ENCODE assay signal across 8 mouse cellular contexts in the genomic region with DNA sequence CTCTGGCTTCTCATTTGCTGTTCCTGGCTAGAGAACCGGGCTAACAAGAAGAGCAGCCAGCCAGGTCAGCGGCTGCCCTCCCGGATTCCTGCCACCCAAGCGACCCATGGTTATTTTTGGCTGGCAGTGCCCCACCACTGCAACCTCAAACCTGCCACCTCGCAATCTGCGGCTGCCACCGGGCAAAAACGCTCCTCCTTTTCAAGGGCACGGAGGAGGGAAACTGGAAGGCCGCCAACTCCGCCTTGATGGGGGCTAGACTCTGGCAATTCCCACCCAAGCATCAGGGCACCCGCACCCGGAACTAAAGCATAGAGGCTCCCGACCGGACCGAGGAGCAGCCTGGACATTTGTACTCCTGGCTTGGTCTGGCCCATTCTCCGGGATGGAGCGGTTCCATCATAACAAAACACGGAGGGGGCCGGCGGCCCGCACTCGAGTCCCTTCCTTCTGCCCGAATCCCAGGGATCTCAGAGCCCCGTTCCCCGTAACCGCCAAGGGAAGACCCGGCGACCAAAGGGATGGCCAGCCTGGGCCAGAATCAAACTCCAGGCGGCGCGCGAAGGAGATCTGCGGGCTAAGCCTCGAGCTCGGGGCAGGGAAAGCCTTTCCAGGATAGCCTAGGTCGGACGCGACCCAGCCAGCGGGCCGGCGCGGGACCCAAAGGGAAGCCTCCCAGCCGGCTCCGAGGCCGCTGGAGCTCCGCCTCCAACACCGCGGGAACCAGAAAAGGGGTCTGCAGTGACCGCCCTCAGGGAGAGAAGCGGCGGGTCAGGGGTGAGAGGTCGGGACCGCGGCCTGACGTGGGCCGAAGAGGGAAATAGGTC. TPM values are rescaled to one million over a fixed set of nuclear protein-coding genes. Genes with fewer than 3 reads are reported as not detected.
DNase-seq lines count a peak whose midpoint lies in the region; ATAC-seq lines count a peak whose summit lies in the region.

No protein-coding gene starts in this region.

- 1% methylated on average over 53 of the region's 57 CpGs for WGBS in hindbrain, embryonic 11.5 days

- peak; percentile 71 for ATAC-seq in hindbrain, embryonic 11.5 days (ENCODE audit: low FRiP score)

- peak overlapping the region; percentile 98 for H3K27ac ChIP-seq in hindbrain, embryonic 11.5 days (ENCODE audit: low read depth, low read length)

- H3K4me3 ChIP-seq in hindbrain, embryonic 11.5 days (ENCODE audit: low read depth, low read length), result peak overlapping the region; percentile 63

- H3K4me2 ChIP-seq in hindbrain, embryonic 11.5 days (replicated peaks; ENCODE audit: low read depth, low read length), result peak overlapping the region; percentile 97

- no peaks in the 10 kb centered on the region for H3K27me3 ChIP-seq in hindbrain, embryonic 11.5 days (ENCODE audit: control insufficient read depth, insufficient read depth, low read length)

- DNase-seq in MN1 (ENCODE audit: low spot score), result peak; percentile 71
- peak; percentile 80 for DNase-seq in cerebellum, adult 9-10 months
- DNase-seq in frontal cortex, postnatal 10 days (ENCODE audit: low spot score in 2 of 2), result peak; percentile 69 to 72
- no peak for DNase-seq in hindbrain, embryonic 11.5 days (ENCODE audit: low spot score)
- DNase-seq in layer of hippocampus, postnatal 25 days (ENCODE audit: extremely low spot score in 1 of 2, low spot score in 1 of 2), result peak; percentile 63 to 82
- peak; percentile 81 for DNase-seq in lung, postnatal 10 days
- peak; percentile 83 for DNase-seq in right cerebral cortex, adult 18-20 months
- peak; percentile 66 for DNase-seq in urinary bladder, adult 2 months (ENCODE audit: low spot score)

- H3K4me1 ChIP-seq in hindbrain, embryonic 11.5 days (replicated peaks; ENCODE audit: control insufficient read depth, insufficient read depth, low read length), result peaks cover 20% of the 10 kb centered on the region

- peak overlapping the region; percentile 99 for H3K9ac ChIP-seq in hindbrain, embryonic 11.5 days (ENCODE audit: low read depth, low read length)

- peaks cover 3% of the 10 kb centered on the region; the same call in 1 of the 2 replicates for H3K36me3 ChIP-seq in hindbrain, embryonic 11.5 days (ENCODE audit: control insufficient read depth, insufficient read depth, low read length)

- no peaks in the 10 kb centered on the region for H3K9me3 ChIP-seq in hindbrain, embryonic 11.5 days (ENCODE audit: control insufficient read depth, low read length)

RNA-seq across cellular contexts. Expression of gene Clk3, which starts 1.3 kb away (rescaled TPM):
- 83.8 and 91.4 TPM in 2 replicates for polyA plus RNA-seq in hindbrain, embryonic 11.5 days (2014; fragmentation: Nextera tagmentation; extraction: Ambion mirVana)
- total RNA-seq in layer of hippocampus, postnatal 25 days (2021), result 10 to 100 TPM; 72.9 to 75.2 TPM
- 90.8 and 111 TPM in 2 replicates for polyA plus RNA-seq in urinary bladder, adult 2 months (2012; rRNA removed)

RNA-seq across cellular contexts. Expression of gene Edc3, which starts 56.0 kb away (rescaled TPM):
- 23.7 and 28.4 TPM in 2 replicates for polyA plus RNA-seq in hindbrain, embryonic 11.5 days (2014; fragmentation: Nextera tagmentation; extraction: Ambion mirVana)
- total RNA-seq in layer of hippocampus, postnatal 25 days (2021), result 10 to 100 TPM; 14.0 to 15.2 TPM
- polyA plus RNA-seq in urinary bladder, adult 2 months (2012; rRNA removed), result 12.3 and 13.8 TPM in 2 replicates
